Mouse (Mus musculus): ENCODE results near the gene Hist2h2ac.

DNA sequence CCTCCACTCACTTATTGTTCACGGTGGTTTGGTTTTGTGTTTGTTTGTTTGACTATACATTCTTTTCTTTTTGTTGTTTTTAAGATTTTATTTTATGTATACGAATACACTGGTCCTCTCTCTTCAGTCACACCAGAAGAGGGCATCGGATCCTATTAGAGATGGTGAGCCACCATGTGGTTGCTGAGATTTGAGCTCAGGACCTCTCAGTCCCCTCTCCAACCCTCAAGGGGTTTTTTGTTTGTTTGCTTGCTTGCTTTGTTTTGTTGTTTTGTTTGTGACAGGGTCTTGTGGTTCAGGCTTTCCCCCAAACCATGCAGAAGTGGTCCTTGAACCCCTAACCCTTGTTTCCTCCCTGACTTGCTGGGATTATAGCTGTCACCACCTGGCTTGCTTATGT lies 40.9 kb upstream of the Hist2h2ac start:
- TF ChIP-seq CTCF (IDR thresholded peaks at IDR 0.05; ENCODE audit: low read depth, low read length), result no peak
- TF ChIP-seq POLR2A (IDR thresholded peaks at IDR 0.05; ENCODE audit: insufficient read depth, low read length), result no peak

Data from ES-Bruce4 (cell line).